8 mouse cellular contexts compared by ENCODE assay signal in genomic region chr11:77630257-77630670, GRCm38 (mm10). TPM values are rescaled to one million over a fixed set of nuclear protein-coding genes. Genes with fewer than 3 reads are reported as not detected.
DNase-seq lines count a peak whose midpoint lies in the region; ATAC-seq lines count a peak whose summit lies in the region.

No protein-coding gene starts in this region.

- H3K27me3 ChIP-seq in hindbrain, embryonic 14.5 days (ENCODE audit: control insufficient read depth, insufficient read depth, low read length): no peaks in the 10 kb centered on the region

- DNase-seq in T-cell, adult 2 months (ENCODE audit: low spot score): peak; percentile 86
- peak; percentile 88 to 90 for DNase-seq in cerebellum, postnatal 14 days
- DNase-seq in frontal cortex, postnatal 25 days (ENCODE audit: low spot score in 2 of 2): peak; percentile 75
- DNase-seq in hindbrain, embryonic 14.5 days (ENCODE audit: low spot score): peak; percentile 85
- peak; percentile 69 for DNase-seq in left cerebral cortex, adult 11 months (ENCODE audit: low spot score)
- peak; percentile 55 to 86 for DNase-seq in lung, postnatal 4 days
- DNase-seq in right cerebral cortex, adult 18-20 months: peak; percentile 83
- DNase-seq in urinary bladder, postnatal 14 days (ENCODE audit: low spot score): peak; percentile 82

- H3K36me3 ChIP-seq in hindbrain, embryonic 14.5 days (replicated peaks; ENCODE audit: control insufficient read depth, insufficient read depth): no peaks in the 10 kb centered on the region

- peak overlapping the region; percentile 8; the same call in 1 of the 2 replicates for H3K9ac ChIP-seq in hindbrain, embryonic 14.5 days

- WGBS in hindbrain, embryonic 14.5 days: 16% methylated on average over 8 of the region's 8 CpGs

- H3K4me2 ChIP-seq in hindbrain, embryonic 14.5 days (replicated peaks): peak overlapping the region; percentile 43

- H3K4me3 ChIP-seq in hindbrain, embryonic 14.5 days (replicated peaks; ENCODE audit: low read length): peak overlapping the region; percentile 17; the same call in 1 of the 2 replicates

- no peaks in the 10 kb centered on the region for H3K9me3 ChIP-seq in hindbrain, embryonic 14.5 days (ENCODE audit: control insufficient read depth, low read length)

- peaks cover 8% of the 10 kb centered on the region for H3K4me1 ChIP-seq in hindbrain, embryonic 14.5 days (replicated peaks; ENCODE audit: control insufficient read depth, insufficient read depth, low read length)

- peak; percentile 66; the same call in 1 of the 2 replicates for ATAC-seq in hindbrain, embryonic 14.5 days (ENCODE audit: low FRiP score)

- no peak overlapping the region for H3K27ac ChIP-seq in hindbrain, embryonic 14.5 days

RNA-seq across cellular contexts. Expression of gene Taok1, which starts 22.6 kb away (rescaled TPM):
- 29.2 and 29.3 TPM in 2 replicates for polyA plus RNA-seq in hindbrain, embryonic 14.5 days (2014; fragmentation: Nextera tagmentation; extraction: Ambion mirVana)

RNA-seq across cellular contexts. Expression of gene Nufip2, which starts 55.7 kb away (rescaled TPM):
- 5.9 and 6.4 TPM in 2 replicates for polyA plus RNA-seq in hindbrain, embryonic 14.5 days (2014; fragmentation: Nextera tagmentation; extraction: Ambion mirVana)
